Mouse (Mus musculus) adrenal gland, postnatal 10 days (tissue): ENCODE measurements at regions not wholly inside any gene's neighbourhood (a gene's known extent, or its start where the extent isn't known, plus 50 kb on each side); places are given as distances from the start of the nearest gene placed in this dataset.

ENCODE experiments used
- DNase-seq: peaks from one replicate; pipeline ENCODE4 v3.0.0; 2021; ENCODE audit warnings: mixed read lengths

DNA sequence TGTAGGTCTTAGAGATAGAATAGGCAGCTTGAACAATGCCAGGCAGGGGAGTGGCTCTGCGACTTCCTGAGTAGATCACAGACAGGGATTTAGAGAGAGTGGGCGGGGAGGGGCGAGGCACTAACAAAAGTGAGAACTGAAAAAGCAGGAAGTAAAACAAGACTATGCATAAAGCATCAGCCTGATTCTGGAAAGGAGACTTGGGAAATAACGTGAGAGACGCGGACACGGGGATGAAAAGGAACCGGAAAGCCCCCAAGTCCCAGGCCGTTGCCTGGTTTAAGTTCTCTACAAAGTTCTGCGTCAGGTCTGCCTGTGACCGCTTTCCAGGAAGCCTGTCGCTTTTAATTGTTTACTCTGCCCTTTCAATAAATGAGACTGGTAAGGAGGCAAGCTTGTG, 86.3 kb downstream of the D16Ertd472e start:
- DNase-seq = peak; percentile 37

DNA sequence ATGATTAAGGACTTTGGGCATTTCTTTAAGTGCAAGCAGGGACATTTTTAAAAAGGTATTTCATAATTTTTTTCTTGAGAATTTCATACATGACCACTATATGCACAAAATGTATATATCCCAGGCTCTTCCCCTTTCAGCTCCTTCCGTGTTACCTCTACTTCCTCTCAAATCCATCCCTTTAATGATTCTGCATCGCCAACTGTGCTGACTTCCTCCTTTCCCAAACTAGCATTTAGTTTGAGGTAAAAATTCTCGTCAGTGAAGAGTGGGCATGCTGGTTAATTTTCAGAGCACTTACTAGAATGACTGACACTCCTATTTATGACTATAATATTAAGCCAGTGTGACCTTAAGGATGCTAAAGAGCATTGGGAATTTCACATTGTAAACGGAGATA, 86.9 kb downstream of the D16Ertd472e start:
- DNase-seq = no peak

DNA sequence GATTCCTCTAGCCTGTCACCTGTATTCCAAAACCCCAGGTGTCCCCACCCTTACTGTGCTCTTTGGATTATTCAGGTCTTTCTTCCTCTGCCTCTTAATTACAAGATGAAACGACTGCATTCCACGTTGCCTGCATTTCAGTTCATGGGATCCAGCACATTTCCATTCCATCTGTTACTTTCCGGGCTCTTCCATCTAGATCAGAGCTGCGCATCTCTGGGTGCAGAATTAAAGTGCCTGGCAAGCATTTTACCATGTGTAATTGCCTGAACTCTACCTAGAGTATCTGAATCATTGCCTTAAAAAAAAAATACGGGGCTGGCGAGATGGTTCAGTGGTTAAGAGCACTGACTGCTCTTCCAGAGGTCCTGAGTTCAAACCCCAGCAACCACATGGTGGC, 90.0 kb downstream of the D16Ertd472e start:
- no peak for DNase-seq

DNA sequence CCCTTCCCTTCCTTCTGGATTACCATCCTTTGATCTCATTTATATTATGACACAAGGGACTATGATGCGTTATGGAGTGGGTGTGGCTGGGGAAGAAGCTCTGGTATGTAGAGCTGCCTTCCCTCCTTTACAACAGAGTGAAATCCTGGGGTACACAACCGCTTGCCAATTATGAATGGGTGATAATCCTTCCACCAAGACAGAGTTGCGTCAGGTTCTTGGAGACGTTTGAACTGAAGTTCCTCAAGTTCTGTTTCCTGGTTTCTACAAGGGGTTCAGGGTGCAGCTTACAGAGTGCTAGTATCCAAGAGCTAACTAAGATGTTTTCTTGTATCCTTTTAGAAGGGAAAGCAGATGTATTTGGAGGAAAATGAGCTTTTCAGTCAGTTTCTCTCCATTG, 92.2 kb downstream of the D16Ertd472e start:
- no peak for DNase-seq

DNA sequence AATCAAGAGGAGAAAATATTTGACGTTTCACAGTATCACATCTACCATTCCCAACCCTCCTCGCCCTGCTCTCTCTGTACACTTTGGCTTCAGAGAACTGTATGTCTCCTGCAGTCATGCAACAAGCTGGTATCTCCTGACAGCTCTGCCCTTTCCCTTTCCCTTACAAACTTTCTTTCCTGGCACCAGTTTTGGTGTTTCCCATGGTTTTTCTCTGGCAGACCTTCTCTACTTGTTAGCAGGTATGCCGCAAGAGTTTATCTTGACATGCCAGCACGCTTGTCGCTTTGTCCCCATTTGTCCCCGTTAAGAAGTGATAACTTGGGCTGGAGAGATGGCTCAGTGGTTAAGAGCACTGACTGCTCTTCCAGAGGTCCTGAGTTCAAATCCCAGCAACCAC, 94.9 kb downstream of the D16Ertd472e start:
- no peak for DNase-seq

DNA sequence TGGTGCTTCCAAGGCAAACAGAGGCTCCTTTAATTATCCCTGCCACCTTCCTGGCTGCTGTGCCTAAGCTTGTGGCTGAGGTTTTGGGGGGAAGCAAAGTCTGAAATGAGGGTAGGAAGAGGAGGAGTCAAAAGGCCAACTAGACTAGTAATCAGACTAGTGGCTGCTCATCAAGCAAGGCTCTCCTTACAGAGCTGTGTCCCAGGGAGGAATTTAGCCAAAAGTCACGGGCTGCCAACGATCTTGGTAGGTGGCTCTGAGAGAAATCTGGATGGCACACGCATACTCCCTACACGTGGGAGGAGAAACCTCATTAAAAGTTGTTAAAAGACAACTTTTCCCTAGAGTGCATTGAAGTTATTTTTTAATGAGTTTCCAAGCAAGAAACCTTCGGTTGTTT, 95.4 kb downstream of the D16Ertd472e start:
- peak; percentile 40 for DNase-seq

DNA sequence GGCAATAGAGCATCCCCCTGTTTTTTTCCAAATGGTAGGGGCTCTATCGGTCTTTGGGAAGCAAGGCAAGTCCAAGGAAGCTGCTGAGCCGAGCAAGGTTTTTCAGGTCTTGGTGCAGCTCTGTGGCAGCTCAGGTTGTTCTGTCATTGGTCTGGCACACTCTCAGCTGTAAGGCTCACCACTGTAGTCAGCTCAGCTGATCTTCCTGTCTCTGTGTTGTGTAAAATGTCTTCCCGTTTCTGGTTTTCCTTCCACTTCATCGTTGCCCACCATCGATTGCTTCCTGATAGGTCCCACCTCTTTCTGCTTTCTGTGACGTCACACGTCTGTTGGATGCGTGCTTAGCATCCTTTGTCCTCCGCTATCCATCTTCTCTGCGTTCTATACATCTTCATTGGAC, 96.2 kb downstream of the D16Ertd472e start:
- no peak for DNase-seq

DNA sequence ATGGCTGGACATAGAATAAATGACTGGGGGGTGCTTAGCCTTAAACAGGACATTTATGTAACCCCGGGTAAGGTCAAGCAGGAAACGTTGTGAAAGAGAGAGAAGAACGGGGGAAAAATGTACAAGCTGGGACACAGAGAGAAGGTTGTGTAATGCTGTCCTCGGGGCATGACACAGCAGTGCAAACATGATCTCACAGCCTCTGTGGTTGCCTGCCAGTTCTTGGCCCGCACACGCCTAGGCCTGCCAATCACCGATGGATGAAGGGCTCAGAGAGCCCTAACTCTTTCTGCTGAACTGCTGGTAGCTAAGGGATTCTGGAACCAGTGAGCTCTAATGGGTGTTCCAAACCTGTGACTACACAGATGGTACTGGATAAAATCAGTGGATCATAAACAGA, 96.5 kb upstream of the Btg3 start:
- peak; percentile 73 for DNase-seq

DNA sequence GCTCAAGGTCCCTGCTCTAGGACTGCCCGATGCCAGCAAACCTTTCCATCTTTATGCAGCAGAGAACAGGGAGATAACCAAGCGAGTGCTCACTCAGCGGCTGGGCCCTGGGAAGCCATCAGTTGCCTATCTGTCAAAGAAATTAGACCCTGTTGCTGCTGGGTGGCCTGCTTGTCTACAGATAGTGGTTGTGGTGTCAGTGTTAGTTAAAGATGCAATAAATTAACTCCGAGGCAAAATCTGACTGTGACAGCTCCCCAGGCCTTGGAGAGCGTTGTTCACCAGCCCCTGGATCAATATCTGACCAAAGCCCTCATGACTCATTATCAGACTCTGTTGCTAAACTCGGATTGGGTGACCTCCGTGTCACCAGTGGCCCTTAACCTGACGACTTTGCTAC, 83.0 kb upstream of the Btg3 start:
- DNase-seq = peak; percentile 35

DNA sequence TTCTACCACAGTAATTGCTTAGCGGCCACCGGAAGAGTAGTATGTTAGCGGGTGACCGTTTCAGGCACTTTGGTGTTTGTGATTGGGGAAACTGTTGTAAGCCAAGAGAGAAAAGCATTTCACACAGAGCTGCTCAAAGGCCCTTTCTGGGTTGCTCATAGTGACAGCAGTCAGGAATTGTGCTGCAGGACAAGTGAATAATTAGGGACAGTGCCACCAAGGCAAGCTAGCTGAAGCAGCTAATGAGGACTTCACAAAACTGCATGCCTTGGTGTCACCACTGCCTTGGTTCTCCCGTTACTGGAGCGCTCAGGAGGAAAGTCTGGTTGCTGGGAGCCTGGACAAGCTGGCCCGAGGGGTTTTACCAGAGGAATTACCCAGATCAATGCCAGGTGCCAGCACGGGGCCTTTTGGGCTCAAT, 80.7 kb upstream of the Btg3 start:
- no peak for DNase-seq

DNA sequence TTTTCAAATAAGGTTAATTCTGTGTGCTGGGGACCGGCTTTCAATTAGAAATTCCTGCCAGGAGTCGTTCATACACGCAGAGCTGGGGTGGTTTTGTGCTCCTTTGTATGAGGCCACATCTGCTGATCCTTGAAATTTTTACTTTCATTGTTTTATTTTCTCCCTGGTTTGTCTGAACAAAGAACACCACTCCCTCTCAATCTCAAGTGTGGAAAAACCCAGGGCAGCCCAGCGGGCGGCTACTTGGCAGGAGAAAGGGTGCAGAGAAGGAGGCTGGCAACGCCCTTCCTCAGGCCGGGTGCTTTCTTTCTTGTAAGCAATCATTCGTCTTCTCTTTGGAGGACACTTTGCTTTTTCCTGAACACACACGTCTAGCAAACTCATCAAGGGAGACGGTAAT, 79.4 kb upstream of the Btg3 start:
- DNase-seq = peak; percentile 20

DNA sequence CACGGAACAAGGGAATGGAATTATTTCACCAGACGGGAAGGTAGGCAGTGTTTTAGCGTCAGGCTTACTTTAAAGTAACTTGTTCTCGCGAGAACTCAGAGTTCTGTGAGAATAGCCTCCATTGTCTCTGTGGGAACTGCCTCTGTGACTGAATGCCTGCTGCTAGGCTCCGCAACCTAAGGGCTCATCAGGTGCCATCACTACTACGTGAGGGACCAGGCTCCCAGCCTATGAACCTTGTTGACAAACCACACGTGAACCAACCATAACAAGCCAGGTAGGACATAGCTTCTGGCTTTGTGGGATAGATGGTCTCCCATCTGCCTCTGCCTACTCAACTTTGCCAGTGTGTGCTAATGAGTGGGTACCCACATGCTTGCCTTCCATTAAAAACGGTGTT, 77.5 kb upstream of the Btg3 start:
- DNase-seq = no peak

DNA sequence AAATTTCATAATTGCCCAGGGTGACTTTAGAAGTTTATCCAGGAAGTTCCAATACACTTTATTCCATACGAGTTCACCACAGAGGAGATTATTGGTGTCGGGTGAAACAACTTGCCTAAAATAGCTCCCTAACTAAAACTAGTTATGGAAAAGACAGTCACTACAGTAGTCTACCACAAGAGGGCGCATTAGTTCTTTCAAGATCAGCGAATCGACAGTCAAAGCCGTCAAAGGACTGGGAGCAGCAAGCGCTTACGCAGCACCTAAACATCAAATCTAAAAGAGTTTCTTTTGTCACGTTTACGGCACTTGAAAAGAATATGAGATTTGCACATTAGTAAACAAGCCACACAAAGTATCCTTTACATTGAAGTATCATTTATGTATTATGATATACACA, 75.3 kb upstream of the Btg3 start:
- DNase-seq = peak; percentile 54

DNA sequence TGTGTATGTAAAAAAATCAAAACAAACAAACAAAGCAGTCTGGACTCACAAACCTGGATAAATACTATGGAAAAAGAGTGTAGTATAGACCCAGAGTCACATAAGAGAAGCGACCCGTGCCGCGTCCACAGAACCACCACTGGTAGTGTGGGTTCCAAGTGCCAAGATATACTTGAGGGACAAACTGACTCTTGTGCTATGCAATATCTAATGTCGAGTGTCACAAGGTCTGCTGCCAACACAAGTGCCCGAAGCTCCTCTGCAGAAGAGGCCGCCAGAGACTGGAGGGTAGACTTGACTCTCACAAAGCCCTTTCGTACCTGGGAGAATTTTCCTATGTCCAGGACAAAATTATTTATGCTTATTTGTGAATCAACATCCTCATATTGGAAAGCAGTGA, 74.8 kb upstream of the Btg3 start:
- no peak for DNase-seq

DNA sequence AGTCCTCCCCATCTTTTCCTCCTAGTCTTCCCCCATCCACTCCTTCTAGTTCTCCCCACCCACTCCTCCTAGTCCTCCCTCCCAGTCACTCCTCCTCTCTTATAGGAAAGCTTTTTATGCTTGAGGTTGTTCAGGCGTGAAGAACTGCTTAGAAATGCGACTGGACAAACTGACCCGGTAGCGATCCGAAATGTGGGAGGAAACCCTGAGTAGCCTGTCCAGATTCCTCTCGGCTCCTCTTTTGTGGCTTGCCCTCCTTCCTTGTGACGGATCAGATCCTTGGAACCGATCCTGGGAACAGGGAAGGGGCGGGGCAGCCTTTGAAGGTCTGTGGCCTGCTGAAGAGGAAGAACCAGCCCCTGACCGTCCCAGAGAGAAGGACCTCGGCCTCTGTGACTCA, 74.3 kb upstream of the Btg3 start:
- DNase-seq = peak; percentile 77

DNA sequence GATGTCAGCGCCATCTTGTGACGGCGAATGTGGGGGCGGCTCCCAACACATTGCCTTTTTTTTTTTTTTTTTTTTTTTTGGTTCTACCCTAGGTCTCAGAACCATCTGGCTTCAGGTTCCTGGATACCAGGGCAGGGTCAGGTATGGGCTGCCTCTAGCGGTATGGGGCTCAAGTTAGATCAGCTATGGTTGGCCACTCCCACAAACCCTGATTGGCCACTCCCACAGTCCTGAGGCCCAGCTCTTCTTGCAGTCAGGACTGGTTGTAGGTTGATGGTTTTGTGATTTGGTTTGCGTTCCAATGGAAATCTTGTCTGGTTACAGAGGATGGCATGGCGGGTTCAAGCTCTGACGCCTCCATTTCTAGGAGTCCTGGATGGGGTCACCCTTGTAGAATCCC, 72.2 kb upstream of the Btg3 start:
- DNase-seq = no peak

DNA sequence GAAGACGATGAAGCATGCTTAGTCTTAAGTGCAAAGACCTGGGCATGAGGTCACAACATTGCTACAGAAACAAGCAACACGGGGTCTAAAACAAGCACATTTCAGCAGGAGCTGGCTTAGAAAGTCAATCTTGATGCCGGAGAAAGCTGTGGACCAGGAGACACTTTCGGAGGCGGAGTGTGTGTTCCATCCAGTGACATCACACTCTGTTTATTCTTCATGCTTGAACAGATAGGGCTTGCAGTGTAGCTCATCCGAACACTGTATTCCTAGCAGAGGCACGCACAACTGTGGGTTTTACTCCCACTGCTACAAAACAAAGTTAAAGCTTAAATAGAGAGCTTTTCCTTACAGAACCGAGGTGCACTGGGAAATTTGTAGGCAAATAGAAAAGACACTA, 66.3 kb upstream of the Btg3 start:
- no peak for DNase-seq

DNA sequence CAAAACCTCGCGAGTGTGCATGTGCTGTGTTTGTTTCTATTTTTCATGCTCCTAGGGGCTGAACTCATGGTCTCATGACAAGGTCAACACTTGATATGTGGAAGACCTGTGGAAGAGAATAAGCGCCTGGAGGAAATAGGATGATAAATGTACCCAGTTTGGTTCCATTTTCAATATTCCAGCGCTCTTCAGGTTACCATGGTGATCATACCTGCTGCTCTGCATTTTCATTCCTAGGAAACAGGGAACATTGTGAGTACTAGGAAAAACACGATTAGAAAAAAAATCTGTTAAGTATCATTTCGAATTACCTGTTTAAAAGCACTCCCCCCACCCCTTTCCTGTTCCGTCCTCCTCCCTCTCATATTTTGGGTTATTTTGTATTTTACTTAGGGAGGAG, 65.8 kb upstream of the Btg3 start:
- no peak for DNase-seq

DNA sequence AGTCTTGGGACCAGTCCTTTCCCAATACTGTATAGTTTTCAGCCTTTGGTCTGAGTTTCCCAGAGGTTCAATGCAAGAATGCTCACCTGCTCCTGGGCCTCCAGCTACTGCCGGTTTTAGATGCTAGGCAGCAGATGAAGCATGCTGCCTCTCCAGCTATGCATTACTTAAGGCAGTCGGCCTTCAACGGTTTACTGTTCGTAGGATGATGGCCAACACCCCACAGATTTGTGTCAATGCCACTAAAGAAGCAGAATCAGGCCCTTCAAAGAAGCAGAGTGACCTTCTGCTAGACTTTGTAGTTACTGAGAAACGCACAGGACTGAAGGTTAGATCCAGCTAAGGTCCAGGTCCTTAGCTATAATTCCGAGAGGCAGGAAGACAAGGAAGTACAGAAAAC, 65.0 kb upstream of the Btg3 start:
- DNase-seq = no peak

DNA sequence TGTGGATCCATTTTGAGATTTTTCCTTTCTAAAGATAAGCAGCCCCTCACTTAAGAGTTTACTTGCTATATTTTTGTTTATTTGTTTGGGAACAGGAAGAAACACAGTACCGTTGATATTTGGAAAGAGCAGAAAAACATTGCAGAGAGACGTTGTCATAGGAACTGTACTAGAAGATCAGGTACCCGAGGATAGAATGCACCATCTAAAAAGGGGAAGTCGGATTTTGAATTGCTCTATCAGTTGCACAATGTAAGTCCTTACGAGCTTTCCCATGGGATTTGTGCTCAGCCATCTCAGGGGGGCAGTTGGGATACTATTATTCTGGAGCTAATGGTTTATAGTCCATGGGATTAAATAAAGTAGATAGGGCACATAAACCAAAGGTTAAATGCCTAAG, 58.7 kb upstream of the Btg3 start:
- DNase-seq = no peak

DNA sequence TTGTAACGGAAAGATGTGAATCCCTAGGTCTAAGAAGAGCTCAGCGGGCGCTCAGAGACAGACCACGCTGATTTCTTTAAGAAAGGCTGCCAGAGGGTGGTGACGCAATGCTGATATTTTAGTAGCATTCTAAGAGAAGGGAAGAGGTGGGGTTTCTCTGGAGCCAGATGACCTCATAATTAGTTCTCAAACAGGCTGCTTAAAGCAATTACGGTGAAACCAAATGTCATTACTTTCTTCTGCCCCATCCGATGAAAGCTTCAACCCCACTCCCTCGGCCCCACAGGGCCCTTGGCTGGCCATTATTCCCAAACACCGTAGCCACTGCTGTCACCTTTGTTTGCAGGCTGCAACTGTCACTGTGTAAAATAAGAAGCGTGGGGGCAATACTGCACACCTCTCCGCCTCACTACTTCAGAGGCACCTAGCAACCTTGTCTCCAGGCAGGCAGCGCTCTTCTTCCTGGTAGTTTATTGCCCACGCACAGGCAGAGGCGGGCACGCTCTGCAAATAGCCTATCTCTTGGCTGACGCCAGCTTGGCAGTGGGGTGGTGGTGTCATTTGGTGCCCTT, 50.6 kb upstream of the Btg3 start:
- DNase-seq = peak; percentile 46
